Mouse (Mus musculus) frontal cortex, postnatal 10 days (tissue): Measurements from ENCODE around the gene Appl1.

Experiments
- DNase-seq, 2 experiments: peaks; one replicate each; pipeline ENCODE4 v3.0.0; 2022; ENCODE audit warnings: low spot score in 2 of 2, mixed read lengths in 1 of 2

Appl1 gene

GRCm38 (mm10) chr14:26971106-26971789 lies at the start of gene Appl1:
Gene Appl1 (minus strand): TSS chr14:26971232.
- no peak for DNase-seq

GRCm38 (mm10) chr14:27019850-27020249 lies 48.8 kb upstream of the Appl1 start:
- no peak for DNase-seq

GRCm38 (mm10) chr14:27017936-27018335 lies 46.9 kb upstream of the Appl1 start:
- no peak for DNase-seq

GRCm38 (mm10) chr14:27013658-27014057 lies 42.6 kb upstream of the Appl1 start:
- DNase-seq = no peak

GRCm38 (mm10) chr14:27011561-27011960 lies 40.5 kb upstream of the Appl1 start:
- no peak for DNase-seq

GRCm38 (mm10) chr14:27005937-27006336 lies 34.9 kb upstream of the Appl1 start:
- DNase-seq = no peak

GRCm38 (mm10) chr14:27004906-27005305 lies 33.9 kb upstream of the Appl1 start:
- no peak for DNase-seq

- DNase-seq = no peak
These were observed 29.4 kb upstream of the Appl1 start for GRCm38 (mm10) chr14:27000386-27000785.

GRCm38 (mm10) chr14:26996257-26996656 lies 25.2 kb upstream of the Appl1 start:
- no peak for DNase-seq

GRCm38 (mm10) chr14:26994211-26994741 lies 23.2 kb upstream of the Appl1 start, which contains the start of gene Hesx1:
Gene Hesx1 (plus strand): TSS chr14:26994416.
- DNase-seq = no peak

- no peak for DNase-seq
These were observed 22.4 kb upstream of the Appl1 start for GRCm38 (mm10) chr14:26993427-26993826.

- DNase-seq = no peak
These were observed 20.6 kb upstream of the Appl1 start for GRCm38 (mm10) chr14:26991622-26992021.

GRCm38 (mm10) chr14:26988694-26989093 lies 17.7 kb upstream of the Appl1 start:
- DNase-seq = no peak

GRCm38 (mm10) chr14:26982150-26982530 lies 11.1 kb upstream of the Appl1 start:
- DNase-seq = no peak

- no peak for DNase-seq
These were observed 10.6 kb upstream of the Appl1 start for GRCm38 (mm10) chr14:26981494-26982149.

- DNase-seq = no peak
These were observed 10.0 kb upstream of the Appl1 start for GRCm38 (mm10) chr14:26981021-26981420.

GRCm38 (mm10) chr14:26979808-26980207 lies 8.8 kb upstream of the Appl1 start:
- no peak for DNase-seq

- DNase-seq = no peak
These were observed 6.5 kb upstream of the Appl1 start for GRCm38 (mm10) chr14:26977500-26977899.

GRCm38 (mm10) chr14:26976212-26976611 lies 5.2 kb upstream of the Appl1 start:
- DNase-seq = no peak

- no peak for DNase-seq
These were observed 4.5 kb upstream of the Appl1 start for GRCm38 (mm10) chr14:26975490-26975889.

- DNase-seq = no peak
These were observed 2.1 kb upstream of the Appl1 start for GRCm38 (mm10) chr14:26973089-26973488.

GRCm38 (mm10) chr14:26970439-26970932 lies 546 bp downstream of the Appl1 start:
- DNase-seq = peak; percentile 82 to 95

- DNase-seq = peak in 1 of 2 experiments; percentile 41
These were observed 1.1 kb downstream of the Appl1 start for GRCm38 (mm10) chr14:26969856-26970407.
